Mouse (Mus musculus): Measurements from ENCODE around the gene Ppfia3. TPM values are rescaled to one million over a fixed set of nuclear protein-coding genes. Genes with fewer than 3 reads are reported as not detected.
A peak's percentile ranks its signal among the peaks of the same experiment; 100 is the strongest.
"Not testable (repeated sequence)": the region's sequence is repeated elsewhere in the genome, so short reads cannot be mapped to it uniquely, and the experiment has no call there.

Gene Ppfia3
- total RNA-seq, 2 experiments from 2014 or later: 0.26 to 0.34 TPM

DNA sequence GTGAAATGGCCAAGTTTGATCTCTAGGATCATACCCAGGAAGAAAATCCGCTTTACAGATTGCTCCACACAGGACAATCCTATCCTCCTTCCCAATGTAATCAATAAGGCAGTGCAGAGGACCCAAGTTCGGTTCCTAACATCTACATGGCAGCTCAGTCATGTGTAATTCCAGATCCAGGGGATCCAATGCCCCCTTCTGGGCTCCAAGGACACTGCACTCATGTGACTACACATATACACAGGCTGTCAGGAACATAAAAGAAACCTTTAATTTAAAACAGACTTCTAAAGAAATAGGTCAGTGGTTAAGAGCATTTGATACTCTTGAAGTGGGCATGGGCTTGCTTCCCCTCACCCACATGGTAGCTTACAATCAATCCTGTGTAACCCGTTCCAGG is 19.3 kb upstream of the Ppfia3 start:
- no peak for DNase-seq

GRCm38 (mm10) chr7:45376057-45376456 is 9.2 kb upstream of the Ppfia3 start:
- DNase-seq: no peak

GRCm38 (mm10) chr7:45374620-45375019 is 7.8 kb upstream of the Ppfia3 start:
- no peak for DNase-seq

DNA sequence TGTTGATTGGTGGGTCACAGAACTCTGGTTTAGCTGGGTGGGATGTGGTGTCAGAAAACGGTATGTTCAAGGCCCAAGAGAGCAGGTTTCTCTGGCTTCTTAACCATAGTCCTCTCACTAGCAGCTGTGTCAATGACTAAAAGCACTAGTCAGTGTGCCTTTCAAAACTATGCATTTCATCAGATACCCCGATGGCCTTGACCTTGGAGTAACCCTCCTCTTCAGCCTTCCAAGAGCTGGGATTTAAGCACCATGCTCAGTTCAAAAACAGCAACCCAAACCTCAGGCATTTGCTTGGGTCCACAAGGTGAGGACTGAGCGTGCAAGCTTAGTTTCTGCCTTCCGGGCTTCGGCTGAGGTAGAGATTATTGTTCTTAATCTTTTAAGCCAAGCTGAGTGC is 5.6 kb upstream of the Ppfia3 start:
- DNase-seq: no peak

DNA sequence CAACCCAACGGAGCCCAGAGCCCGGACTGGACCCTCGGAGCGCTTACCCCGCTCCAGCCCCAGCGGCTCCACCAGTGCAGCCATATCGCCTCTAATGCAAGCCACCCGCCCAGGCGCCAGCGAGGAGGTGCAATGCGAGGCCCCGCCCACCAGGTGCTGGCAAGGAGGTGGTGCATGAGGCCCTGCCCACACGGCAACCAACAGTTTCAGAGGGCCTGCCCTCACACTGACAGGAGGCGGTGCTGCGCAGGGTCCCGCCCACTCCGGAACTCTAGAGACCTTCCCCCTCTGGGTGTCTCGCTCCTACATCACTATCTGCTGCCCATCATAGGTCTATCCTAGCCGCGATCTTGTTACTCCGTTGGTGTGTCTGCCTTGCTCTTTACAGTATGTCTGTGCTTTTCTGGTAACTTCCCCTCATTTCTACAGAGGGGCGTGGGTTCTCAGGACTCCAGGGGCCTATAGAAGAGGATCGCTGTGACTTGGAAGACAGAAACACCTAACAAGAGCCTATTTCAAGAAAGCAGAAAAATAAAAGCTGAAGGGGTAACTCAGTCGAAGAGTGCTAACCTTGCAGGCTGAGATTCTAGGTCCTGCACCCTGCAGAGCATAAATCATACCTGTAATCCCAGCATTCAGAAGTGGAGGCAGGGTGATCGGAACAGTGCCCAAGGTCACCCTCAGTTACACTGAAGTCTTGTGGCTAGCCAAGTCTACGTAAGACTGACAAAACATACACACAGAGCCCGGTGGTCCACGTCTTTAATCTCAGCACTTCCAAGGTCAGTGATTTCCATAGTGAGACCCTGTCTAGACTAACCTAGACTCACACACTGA is 3.9 kb upstream of the Ppfia3 start, which contains the start of gene Lin7b:
Lin7b (minus strand) TSS at position 109 of the 837 bp plus-strand sequence.
- peak; percentile 87 for DNase-seq

- no peak for DNase-seq
Measured at GRCm38 (mm10) chr7:45369836-45370474, 3.1 kb upstream of the Ppfia3 start.

DNA sequence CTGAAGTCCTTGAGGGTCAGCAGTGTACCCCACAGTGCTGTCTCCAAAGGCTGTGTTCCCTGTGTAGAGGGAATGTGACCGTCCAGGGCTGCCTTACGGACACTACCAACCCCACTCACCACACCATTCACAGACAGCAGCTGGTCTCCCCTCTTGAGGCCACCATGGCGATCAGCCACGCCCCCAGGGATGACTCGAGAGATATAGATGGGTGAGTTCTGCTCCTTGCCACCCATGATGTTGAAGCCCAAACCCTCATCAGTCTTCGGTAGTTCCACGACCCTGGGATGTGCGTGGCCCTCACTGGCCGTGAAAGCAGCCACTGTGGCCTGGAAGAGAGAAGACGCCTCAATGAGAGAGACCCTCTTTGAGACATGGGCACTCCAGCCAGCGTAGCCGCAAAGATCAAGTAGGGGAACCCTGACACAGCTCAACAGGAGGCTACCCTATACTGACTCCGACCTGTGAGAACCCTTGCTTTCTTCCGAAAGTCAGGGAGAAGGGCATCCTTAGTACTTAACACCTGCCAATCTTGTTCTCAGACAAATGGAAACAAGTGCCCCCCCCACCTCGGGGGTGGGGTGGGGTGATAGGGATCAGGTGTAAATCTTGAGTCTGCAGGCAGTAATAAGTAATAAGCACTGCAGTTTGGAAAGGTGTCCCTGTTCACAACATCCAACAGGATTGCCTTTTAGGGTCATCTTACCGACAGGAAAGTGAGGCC is 2.4 kb upstream of the Ppfia3 start:
- DNase-seq: no peak

- DNase-seq: no peak
Measured at GRCm38 (mm10) chr7:45368178-45368577, 1.4 kb upstream of the Ppfia3 start.

DNA sequence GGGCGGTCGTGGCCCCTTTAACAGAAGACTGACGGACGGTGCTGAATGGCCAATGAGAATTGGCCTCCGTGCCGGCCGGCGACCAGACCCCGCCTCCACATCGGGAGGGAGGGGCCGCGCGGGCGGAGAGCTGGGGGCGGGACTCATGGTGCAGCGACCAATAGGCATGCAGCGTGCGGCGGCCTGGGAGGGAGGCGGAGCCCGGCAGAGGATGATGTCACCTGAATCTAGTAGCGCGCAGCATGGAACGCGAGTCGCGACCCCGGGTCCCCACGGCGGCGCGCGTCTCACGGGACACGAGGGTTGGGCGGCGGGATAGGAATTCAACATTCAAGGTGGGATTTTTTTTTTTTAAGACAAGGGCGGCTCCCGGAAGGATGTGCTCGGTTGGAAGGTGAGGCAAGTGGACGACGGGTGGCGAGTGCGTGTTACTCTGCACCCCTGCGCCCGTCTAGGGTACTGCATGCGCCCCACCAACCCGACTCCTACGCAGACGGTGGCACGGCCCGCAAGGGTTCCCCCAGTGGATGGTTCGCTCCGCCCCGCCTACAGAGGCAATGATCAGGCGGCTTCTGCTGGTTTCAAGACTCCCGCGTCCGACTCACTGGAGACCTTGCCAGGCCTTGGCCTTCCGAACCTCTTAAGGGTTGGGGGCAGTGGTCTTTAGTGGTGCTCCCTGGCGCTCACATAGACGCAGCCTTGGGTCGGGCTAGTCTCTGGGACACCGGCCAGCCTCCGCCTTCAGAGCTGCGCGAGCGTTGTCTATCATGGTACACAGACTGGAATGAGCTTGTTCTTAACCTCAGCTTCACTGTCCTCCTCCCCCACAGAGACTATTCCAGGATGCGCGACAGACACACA is 431 bp upstream of the Ppfia3 start:
- DNase-seq: peak; percentile 99

- DNase-seq: peak; percentile 78
Measured at GRCm38 (mm10) chr7:45365742-45366651, 822 bp downstream of the Ppfia3 start.

- no peak for DNase-seq
Measured at GRCm38 (mm10) chr7:45363983-45364382, 2.8 kb downstream of the Ppfia3 start.

DNA sequence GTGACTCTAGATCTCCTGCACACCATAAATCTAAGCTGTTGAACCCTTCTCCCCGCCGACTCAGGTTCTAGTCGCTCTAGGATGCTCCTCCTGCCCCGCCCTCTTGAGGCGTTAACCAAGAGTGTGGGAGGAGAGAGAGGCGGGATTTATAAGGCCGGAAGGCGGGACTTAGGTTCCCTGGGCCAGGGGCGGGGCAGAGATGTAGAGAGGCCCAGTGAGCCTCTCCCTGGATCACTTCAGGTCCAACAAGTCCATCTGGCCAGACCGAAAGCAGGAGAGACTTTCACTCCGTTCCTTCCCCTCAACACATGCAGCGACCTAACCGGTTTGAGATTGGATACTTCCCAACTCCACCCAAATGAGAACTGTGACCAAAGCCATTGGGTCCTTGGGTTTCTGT is 4.0 kb downstream of the Ppfia3 start:
- DNase-seq: peak; percentile 31

DNA sequence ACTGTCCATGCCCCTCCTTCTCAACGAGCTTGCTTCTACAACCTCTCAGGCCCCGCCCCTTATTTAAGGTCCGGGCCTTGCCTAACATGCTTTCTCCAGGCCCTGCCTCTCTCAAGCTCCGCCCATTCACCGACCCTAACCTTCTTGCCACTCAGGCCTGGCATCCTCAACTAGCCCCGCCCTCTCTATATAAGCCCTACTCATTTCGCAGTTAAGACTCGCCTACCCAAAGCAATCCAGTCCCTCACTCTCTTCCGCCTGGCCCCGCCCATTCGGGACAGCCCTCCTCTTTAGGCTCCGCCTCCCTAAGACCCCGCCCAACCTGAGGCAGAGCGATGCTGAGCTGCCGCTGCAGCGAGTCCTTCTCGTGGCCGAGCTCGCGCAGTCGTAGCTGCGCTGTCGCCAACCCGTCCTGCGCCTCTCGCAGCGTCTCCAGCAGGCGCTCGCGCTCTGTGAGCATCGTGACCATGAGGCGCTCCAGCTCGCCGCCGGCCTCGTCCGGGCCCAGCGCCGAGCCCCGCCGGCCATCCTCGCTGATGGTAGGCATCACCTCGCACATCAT is 5.5 kb downstream of the Ppfia3 start:
- DNase-seq: peak; percentile 74

GRCm38 (mm10) chr7:45360404-45361125 is 6.3 kb downstream of the Ppfia3 start:
- no peak for DNase-seq

DNA sequence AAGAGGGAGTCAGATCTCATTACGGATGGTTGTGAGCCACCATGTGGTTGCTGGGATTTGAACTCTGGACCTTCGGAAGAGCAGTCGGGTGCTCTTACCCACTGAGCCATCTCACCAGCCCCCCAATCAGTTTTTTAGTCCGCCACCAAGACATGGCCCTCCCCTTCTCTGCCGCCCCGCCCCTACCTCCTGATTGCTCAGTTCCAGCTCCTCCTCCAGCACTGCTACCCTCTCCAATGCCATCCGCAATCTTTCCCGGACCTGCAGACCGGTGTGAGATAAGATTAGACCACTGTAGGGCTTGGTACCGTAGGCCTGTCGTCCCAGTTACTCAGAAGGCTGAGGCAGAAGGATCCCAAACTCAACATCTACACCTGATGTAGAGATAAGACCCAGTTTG is 7.7 kb downstream of the Ppfia3 start:
- not testable (repeated sequence) for DNase-seq

DNA sequence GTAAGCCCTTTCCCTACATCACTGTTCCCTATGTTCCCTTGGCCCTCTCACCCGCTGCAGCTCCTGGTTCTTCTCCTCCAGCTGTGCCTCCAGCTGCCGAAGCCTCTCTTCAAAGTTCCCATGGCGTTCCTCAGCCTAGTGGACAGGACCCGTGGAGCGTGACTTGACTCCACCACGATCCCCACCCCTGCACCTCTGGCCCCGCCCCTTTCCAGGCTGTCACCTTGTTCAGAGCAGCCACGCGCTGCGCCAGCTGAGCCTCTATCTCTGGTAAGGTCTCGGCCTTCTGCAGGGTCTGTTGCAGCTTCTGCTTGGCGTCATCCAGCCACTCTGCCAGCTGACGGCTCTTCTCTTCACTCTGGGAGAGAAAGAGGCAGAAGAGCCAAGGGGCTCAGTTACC is 10.7 kb downstream of the Ppfia3 start:
- DNase-seq: no peak

DNA sequence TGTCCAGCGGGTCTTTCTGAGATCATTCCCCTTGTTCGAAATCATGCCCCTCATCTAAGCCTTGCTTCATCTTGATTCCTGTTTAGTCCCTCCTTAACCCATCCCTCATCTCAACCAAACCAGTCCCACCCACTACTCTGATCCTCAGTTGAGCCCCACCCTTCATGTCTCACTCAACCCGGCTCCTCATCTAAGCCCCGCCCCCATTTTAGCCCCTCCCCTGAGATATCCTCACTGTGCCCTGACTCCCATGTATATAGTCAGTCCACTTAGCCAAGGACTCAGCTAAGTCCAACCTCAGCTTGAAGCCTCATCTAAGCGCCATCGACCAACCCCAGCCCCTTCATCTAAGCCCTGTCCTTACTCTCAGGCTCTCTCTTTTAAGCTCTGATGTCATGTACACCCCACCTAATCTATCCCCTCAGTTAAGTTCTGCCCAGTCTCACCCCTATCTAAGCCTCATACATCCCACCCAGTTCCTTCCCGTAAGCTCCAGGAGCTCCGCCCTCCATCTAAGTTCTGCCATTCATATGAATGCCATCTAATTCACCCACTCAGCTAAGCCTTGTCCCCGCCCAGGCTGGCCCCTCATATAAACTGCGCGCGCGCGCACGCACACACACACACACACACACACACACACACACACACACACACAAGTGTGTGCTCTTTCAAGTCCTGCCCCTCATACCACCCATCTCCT is 11.3 kb downstream of the Ppfia3 start:
- no peak for DNase-seq

DNA sequence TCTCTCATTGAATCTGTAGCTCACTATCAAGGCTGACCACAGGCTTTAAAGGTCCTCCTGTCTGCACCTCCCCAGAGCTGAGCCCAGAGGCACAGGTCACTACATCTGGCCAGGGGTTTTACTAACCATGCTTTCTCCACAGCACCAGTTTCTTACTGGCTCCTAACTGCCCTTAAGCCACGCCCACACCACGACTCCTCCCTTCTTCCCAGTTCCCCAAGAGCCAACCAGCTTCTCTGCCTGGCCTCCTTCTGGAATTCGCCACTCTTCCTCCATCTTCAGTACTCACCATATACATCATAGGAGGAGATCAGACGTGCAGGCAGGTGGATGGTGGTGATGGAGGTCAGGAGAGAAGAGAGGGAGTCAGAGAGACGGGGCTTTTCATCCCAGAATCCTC is 13.8 kb downstream of the Ppfia3 start:
- no peak for DNase-seq

DNA sequence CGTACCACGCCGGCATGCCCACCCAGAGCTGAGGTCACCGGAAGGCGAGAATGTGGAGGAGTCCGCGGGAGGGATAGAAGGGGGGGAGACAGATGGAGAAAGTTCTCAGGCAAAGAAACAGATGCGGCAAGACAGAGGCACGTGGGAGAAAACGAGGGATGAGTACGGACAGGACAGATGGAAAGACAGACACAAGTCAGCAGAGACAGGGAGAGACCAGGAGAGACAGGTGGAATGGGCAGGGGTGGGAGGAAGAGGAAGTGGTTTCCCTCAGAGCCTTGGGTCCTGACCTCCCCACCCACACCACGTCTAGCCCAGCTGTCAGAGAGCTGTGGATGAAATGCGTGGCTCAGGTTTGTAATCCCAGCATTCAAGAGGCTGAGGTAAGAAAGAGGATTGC is 19.9 kb downstream of the Ppfia3 start:
- DNase-seq: no peak
